In the genomic region with DNA sequence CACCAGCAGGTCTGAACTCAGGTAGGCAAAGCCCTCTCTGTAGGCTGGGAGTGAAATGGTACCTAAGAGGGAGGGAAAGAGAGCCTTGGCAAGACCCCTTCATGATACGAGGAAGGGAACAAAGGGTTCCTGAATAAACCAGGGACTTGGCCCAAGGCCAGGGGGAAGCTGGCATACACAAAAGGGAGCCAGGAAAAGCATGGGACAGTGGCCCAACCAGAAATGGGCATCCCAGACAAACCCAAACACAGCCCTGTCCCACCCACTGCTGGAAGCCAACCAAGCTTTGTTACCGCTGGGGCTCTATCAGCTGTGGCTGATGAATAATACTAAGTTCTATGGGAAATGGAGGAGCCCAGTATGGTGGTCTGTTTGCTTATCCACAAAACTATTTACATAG, we compare ENCODE assay signal across 9 mouse cellular contexts. TPM values are rescaled to one million over a fixed set of nuclear protein-coding genes. Genes with fewer than 3 reads are reported as not detected.
DNase-seq lines count a peak whose midpoint lies in the region; ATAC-seq and TF ChIP-seq lines count a peak whose summit lies in the region.
"Had no signal": no experiment of that assay in that cellular context is flagged by ENCODE, and none has a peak within 500 bp of the region (broad histone marks: within the 10 kb centered on the region; RNA-seq: fewer than 3 reads in every experiment).

No protein-coding gene starts in this region.

- TF ChIP-seq POLR2A in thymus, adult 2 months (IDR thresholded peaks at IDR 0.05; ENCODE audit: control insufficient read depth, extremely low read depth, insufficient read depth, low read length, poor library complexity), result no peak

- DNase-seq in heart, adult 18-20 months, result peak; percentile 88 to 90
- DNase-seq in adrenal gland, postnatal 25 days, result peak; percentile 55
- DNase-seq in lung, adult 18-20 months, result peak; percentile 87 to 92
- DNase-seq in thymus, adult 2 months, result no peak
- no peak for DNase-seq in spleen, adult 18-20 months
- no peak for DNase-seq in liver, embryonic 11.5 days (ENCODE audit: low spot score)

- no peak overlapping the region for H3K4me2 ChIP-seq in heart, embryonic 11.5 days
- no peak overlapping the region for H3K4me2 ChIP-seq in heart, embryonic 13.5 days
- H3K4me2 ChIP-seq in liver, embryonic 11.5 days, result no peak overlapping the region

- no peak overlapping the region for H3K9ac ChIP-seq in heart, embryonic 11.5 days (ENCODE audit: low read depth, low read length)
- no peak overlapping the region for H3K9ac ChIP-seq in heart, embryonic 13.5 days
- no peak overlapping the region for H3K9ac ChIP-seq in liver, embryonic 11.5 days (ENCODE audit: low read depth, low read length)

- no peak overlapping the region for H3K27ac ChIP-seq in heart, embryonic 11.5 days (ENCODE audit: low read depth, low read length)
- H3K27ac ChIP-seq in heart, embryonic 13.5 days (replicated peaks), result peak overlapping the region; percentile 20; the same call in 1 of the 2 replicates
- H3K27ac ChIP-seq in thymus, adult 2 months (ENCODE audit: control insufficient read depth, insufficient read depth, low read length), result no peak overlapping the region
- H3K27ac ChIP-seq in liver, embryonic 11.5 days (ENCODE audit: low read depth, low read length), result no peak overlapping the region
- H3K27ac ChIP-seq: kidney, postnatal 0 days had no signal

- H3K36me3 ChIP-seq in heart, embryonic 11.5 days (ENCODE audit: control insufficient read depth, insufficient read depth, low read length), result peaks cover 13% of the 10 kb centered on the region
- H3K36me3 ChIP-seq in heart, embryonic 13.5 days, result peaks cover 96% of the 10 kb centered on the region
- H3K36me3 ChIP-seq in thymus, adult 2 months (ENCODE audit: control insufficient read depth, insufficient read depth, low read length), result peaks cover 4% of the 10 kb centered on the region; the same call in 1 of the 2 replicates
- H3K36me3 ChIP-seq in liver, embryonic 11.5 days (ENCODE audit: control insufficient read depth, insufficient read depth, low read length), result no peaks in the 10 kb centered on the region

- H3K9me3 ChIP-seq in heart, embryonic 11.5 days (replicated peaks; ENCODE audit: control insufficient read depth, low read length), result no peaks in the 10 kb centered on the region; the same call in 1 of the 2 replicates
- H3K9me3 ChIP-seq in heart, embryonic 13.5 days, result 0 out of 2 replicates have a peak, but pooled peaks cover 5% of the 10 kb centered on the region
- no peaks in the 10 kb centered on the region for H3K9me3 ChIP-seq in liver, embryonic 11.5 days (ENCODE audit: control insufficient read depth, low read length)

- H3K4me1 ChIP-seq in heart, embryonic 11.5 days (ENCODE audit: control insufficient read depth, insufficient read depth, low read length), result no peaks in the 10 kb centered on the region
- H3K4me1 ChIP-seq in heart, embryonic 13.5 days, result peaks cover 16% of the 10 kb centered on the region
- no peaks in the 10 kb centered on the region for H3K4me1 ChIP-seq in thymus, adult 2 months (replicated peaks; ENCODE audit: control insufficient read depth, insufficient read depth, low read length)
- no peaks in the 10 kb centered on the region for H3K4me1 ChIP-seq in liver, embryonic 11.5 days (replicated peaks; ENCODE audit: control insufficient read depth, insufficient read depth, low read length)

- ATAC-seq in heart, embryonic 11.5 days (replicated peaks; ENCODE audit: insufficient number of reproducible peaks, low FRiP score, low TSS enrichment), result no peak
- no peak for ATAC-seq in heart, embryonic 13.5 days (ENCODE audit: extremely low read depth, insufficient number of reproducible peaks, low FRiP score, low TSS enrichment)
- no peak for ATAC-seq in liver, embryonic 11.5 days (replicated peaks; ENCODE audit: low FRiP score)

- 64% methylated on average over 2 of the region's 2 CpGs for WGBS in heart, embryonic 11.5 days (ENCODE audit: insufficient replicate concordance)
- 39% methylated on average over 2 of the region's 2 CpGs for WGBS in heart, embryonic 13.5 days
- WGBS in thymus, adult 2 months, result 82% methylated on average over 2 of the region's 2 CpGs
- 82% methylated on average over 2 of the region's 2 CpGs for WGBS in liver, embryonic 11.5 days

- TF ChIP-seq CTCF in thymus, adult 2 months (IDR thresholded peaks at IDR 0.05; ENCODE audit: borderline replicate concordance, control insufficient read depth, extremely low read depth, insufficient read depth, low read length, poor library complexity), result no peak

- no peak overlapping the region for H3K4me3 ChIP-seq in heart, embryonic 11.5 days (ENCODE audit: low read depth, low read length)
- H3K4me3 ChIP-seq in heart, embryonic 13.5 days, result no peak overlapping the region
- no peak overlapping the region for H3K4me3 ChIP-seq in thymus, adult 2 months (ENCODE audit: control insufficient read depth, insufficient read depth, low read length)
- H3K4me3 ChIP-seq in liver, embryonic 11.5 days (ENCODE audit: low read depth, low read length), result no peak overlapping the region

- no peaks in the 10 kb centered on the region for H3K27me3 ChIP-seq in heart, embryonic 11.5 days (ENCODE audit: control insufficient read depth, insufficient read depth, low read length)
- H3K27me3 ChIP-seq in heart, embryonic 13.5 days (replicated peaks), result no peaks in the 10 kb centered on the region
- no peaks in the 10 kb centered on the region for H3K27me3 ChIP-seq in thymus, adult 2 months (ENCODE audit: control insufficient read depth, insufficient read depth, low read length)
- no peaks in the 10 kb centered on the region for H3K27me3 ChIP-seq in liver, embryonic 11.5 days (replicated peaks; ENCODE audit: control insufficient read depth, insufficient read depth, low read length)

RNA-seq across cellular contexts. Expression of a gene that starts 34.4 kb away (rescaled TPM):
- total RNA-seq in heart, adult 18-20 months (2021), result 100 to 1,000 TPM; 408 to 450 TPM
- 51.3 and 58.0 TPM in 2 replicates for polyA plus RNA-seq in heart, embryonic 11.5 days (2014; fragmentation: Nextera tagmentation; extraction: Ambion mirVana)
- 8.6 and 11.2 TPM in 2 replicates for total RNA-seq in adrenal gland, postnatal 25 days (2021)
- polyA plus RNA-seq in heart, embryonic 13.5 days (2015; fragmentation: Nextera tagmentation; extraction: Ambion mirVana), result 72.1 and 74.6 TPM in 2 replicates
- polyA plus RNA-seq in thymus, adult 2 months (2012; rRNA removed), result 4.3 and 9.6 TPM in 2 replicates
- polyA plus RNA-seq in liver, embryonic 11.5 days (2014; fragmentation: Nextera tagmentation; extraction: Ambion mirVana), result 9.1 and 9.8 TPM in 2 replicates

Comparison
In these comparisons a context has a peak if more than half of its experiments do, and no peak if none do; other contexts are left out.
1. DNase-seq: peak in heart, adult 18-20 months (2 of 2), adrenal gland, postnatal 25 days (single experiment) and lung, adult 18-20 months (2 of 2); none in thymus, adult 2 months (single experiment), spleen, adult 18-20 months (0 of 2) and liver, embryonic 11.5 days (single experiment).